In genomic region chrX:106187737-106188136, GRCm38 (mm10) we compare ENCODE assay signal across 8 mouse cellular contexts. TPM values are rescaled to one million over a fixed set of nuclear protein-coding genes. Genes with fewer than 3 reads are reported as not detected.
DNase-seq lines count a peak whose midpoint lies in the region; ATAC-seq and TF ChIP-seq lines count a peak whose summit lies in the region.

No protein-coding gene starts in this region.

- TF ChIP-seq EP300 in heart, postnatal 0 days (IDR thresholded peaks at IDR 0.05; ENCODE audit: low read depth): no peak

- TF ChIP-seq CTCF in heart, postnatal 0 days (IDR thresholded peaks at IDR 0.05; ENCODE audit: low read depth): no peak

- peak; percentile 40 for DNase-seq in embryo, embryonic 10 days (ENCODE audit: low spot score)
- no peak for DNase-seq in embryo, embryonic 9.5 days (ENCODE audit: extremely low spot score)
- DNase-seq in adipocyte (ENCODE audit: low spot score): peak; percentile 8
- peak; percentile 16 for DNase-seq in embryonic facial prominence, embryonic 11.5 days (ENCODE audit: low spot score)
- DNase-seq in heart, postnatal 0 days (ENCODE audit: low spot score): peak; percentile 9
- peak; percentile 12 to 50 for DNase-seq in kidney, postnatal 4 days

- no peak for ATAC-seq in embryonic facial prominence, embryonic 11.5 days (replicated peaks; ENCODE audit: insufficient number of reproducible peaks, low FRiP score, low TSS enrichment, low read depth)
- no peak for ATAC-seq in heart, postnatal 0 days (ENCODE audit: insufficient read depth, low read depth)
- peak; percentile 56 for ATAC-seq in megakaryocyte-erythroid progenitor cell, adult 5-6 weeks (replicated peaks; ENCODE audit: low FRiP score, low TSS enrichment, poor library complexity, severe bottlenecking)
- ATAC-seq in stomach, embryonic 16.5 days (ENCODE audit: insufficient read depth, low FRiP score): no peak

- H3K4me2 ChIP-seq in embryonic facial prominence, embryonic 11.5 days (ENCODE audit: low read depth, low read length): peak overlapping the region; percentile 61
- peak overlapping the region; percentile 72 for H3K4me2 ChIP-seq in heart, postnatal 0 days (ENCODE audit: low read depth, low read length)
- H3K4me2 ChIP-seq in stomach, embryonic 16.5 days (ENCODE audit: low read depth, low read length): peak overlapping the region; percentile 64

- H3K4me3 ChIP-seq in embryonic facial prominence, embryonic 11.5 days (ENCODE audit: low read depth, low read length): peak overlapping the region; percentile 50
- H3K4me3 ChIP-seq in heart, postnatal 0 days (ENCODE audit: low read depth, low read length): peak overlapping the region; percentile 64
- H3K4me3 ChIP-seq in stomach, embryonic 16.5 days (replicated peaks; ENCODE audit: low read length): peak overlapping the region; percentile 66

- no peaks in the 10 kb centered on the region for H3K4me1 ChIP-seq in embryonic facial prominence, embryonic 11.5 days (ENCODE audit: control insufficient read depth, insufficient read depth, low read length)
- no peaks in the 10 kb centered on the region; the same call in 1 of the 2 replicates for H3K4me1 ChIP-seq in heart, postnatal 0 days (ENCODE audit: control insufficient read depth, insufficient read depth)
- peaks cover 16% of the 10 kb centered on the region; the same call in 1 of the 2 replicates for H3K4me1 ChIP-seq in stomach, embryonic 16.5 days (ENCODE audit: control insufficient read depth, insufficient read depth, low read length)

- WGBS in embryonic facial prominence, embryonic 11.5 days: 18% methylated on average over 12 of the region's 12 CpGs
- 14% methylated on average over 12 of the region's 12 CpGs for WGBS in heart, postnatal 0 days
- WGBS in stomach, embryonic 16.5 days: 16% methylated on average over 12 of the region's 12 CpGs

- H3K27ac ChIP-seq in embryonic facial prominence, embryonic 11.5 days (replicated peaks; ENCODE audit: low read depth, low read length): no peak overlapping the region
- H3K27ac ChIP-seq in heart, postnatal 0 days (ENCODE audit: low read depth): peak overlapping the region; percentile 78
- peak overlapping the region; percentile 78 for H3K27ac ChIP-seq in stomach, embryonic 16.5 days (ENCODE audit: low read length)

- no peaks in the 10 kb centered on the region for H3K36me3 ChIP-seq in embryonic facial prominence, embryonic 11.5 days (replicated peaks; ENCODE audit: control insufficient read depth, insufficient read depth, low read depth, low read length)
- no peaks in the 10 kb centered on the region for H3K36me3 ChIP-seq in heart, postnatal 0 days (replicated peaks; ENCODE audit: control insufficient read depth, insufficient read depth, low read length)
- no peaks in the 10 kb centered on the region for H3K36me3 ChIP-seq in stomach, embryonic 16.5 days (ENCODE audit: control insufficient read depth, insufficient read depth, low read length)

- no peaks in the 10 kb centered on the region for H3K9me3 ChIP-seq in embryonic facial prominence, embryonic 11.5 days (replicated peaks; ENCODE audit: control insufficient read depth, low read length)
- no peaks in the 10 kb centered on the region for H3K9me3 ChIP-seq in heart, postnatal 0 days (replicated peaks; ENCODE audit: control insufficient read depth, low read length)
- no peaks in the 10 kb centered on the region for H3K9me3 ChIP-seq in stomach, embryonic 16.5 days (replicated peaks; ENCODE audit: control insufficient read depth, low read length)

- H3K27me3 ChIP-seq in embryonic facial prominence, embryonic 11.5 days (ENCODE audit: control insufficient read depth, insufficient read depth, low read length): no peaks in the 10 kb centered on the region
- no peaks in the 10 kb centered on the region for H3K27me3 ChIP-seq in heart, postnatal 0 days (ENCODE audit: control insufficient read depth, insufficient read depth, low read length)
- H3K27me3 ChIP-seq in stomach, embryonic 16.5 days (ENCODE audit: control insufficient read depth, insufficient read depth, low read length): no peaks in the 10 kb centered on the region

- peak overlapping the region; percentile 65 for H3K9ac ChIP-seq in embryonic facial prominence, embryonic 11.5 days (replicated peaks; ENCODE audit: low read length)
- peak overlapping the region; percentile 65; the same call in 1 of the 2 replicates for H3K9ac ChIP-seq in heart, postnatal 0 days (replicated peaks; ENCODE audit: low read depth, low read length)
- peak overlapping the region; percentile 76 for H3K9ac ChIP-seq in stomach, embryonic 16.5 days (ENCODE audit: low read length)

RNA-seq across cellular contexts. Expression of gene Pgk1, which starts 0.8 kb away (rescaled TPM):
- polyA plus RNA-seq in embryonic facial prominence, embryonic 11.5 days (2014; fragmentation: Nextera tagmentation; extraction: Ambion mirVana): 438 and 455 TPM in 2 replicates
- total RNA-seq in heart, postnatal 0 days (2014; rRNA removed; ENCODE audit: low replicate concordance): 801 and 911 TPM in 2 replicates
- polyA plus RNA-seq in heart, postnatal 0 days (2015; fragmentation: Nextera tagmentation; extraction: Ambion mirVana): 452 and 485 TPM in 2 replicates
- total RNA-seq in megakaryocyte-erythroid progenitor cell, adult 5-6 weeks (2014; fragmentation: Nextera tagmentation): 145 and 149 TPM in 2 replicates
- total RNA-seq in megakaryocyte-erythroid progenitor cell, adult 5-6 weeks (2017): 164 and 169 TPM in 2 replicates
- 302 and 332 TPM in 2 replicates for polyA plus RNA-seq in stomach, embryonic 16.5 days (2015; fragmentation: Nextera tagmentation; extraction: Ambion mirVana)

RNA-seq across cellular contexts. Expression of gene Taf9b, which starts 33.2 kb away (rescaled TPM):
- polyA plus RNA-seq in embryonic facial prominence, embryonic 11.5 days (2014; fragmentation: Nextera tagmentation; extraction: Ambion mirVana): 11.6 and 13.3 TPM in 2 replicates
- total RNA-seq in heart, postnatal 0 days (2014; rRNA removed; ENCODE audit: low replicate concordance): 18.6 and 21.3 TPM in 2 replicates
- polyA plus RNA-seq in heart, postnatal 0 days (2015; fragmentation: Nextera tagmentation; extraction: Ambion mirVana): 19.6 and 22.1 TPM in 2 replicates
- total RNA-seq in megakaryocyte-erythroid progenitor cell, adult 5-6 weeks (2014; fragmentation: Nextera tagmentation): 13.4 and 13.8 TPM in 2 replicates
- total RNA-seq in megakaryocyte-erythroid progenitor cell, adult 5-6 weeks (2017): 9.7 and 13.6 TPM in 2 replicates
- 11.5 and 12.7 TPM in 2 replicates for polyA plus RNA-seq in stomach, embryonic 16.5 days (2015; fragmentation: Nextera tagmentation; extraction: Ambion mirVana)

RNA-seq across cellular contexts. Expression of gene Tlr13, which starts 44.7 kb away (rescaled TPM):
- polyA plus RNA-seq in embryonic facial prominence, embryonic 11.5 days (2014; fragmentation: Nextera tagmentation; extraction: Ambion mirVana): 0.36 and 0.38 TPM in 2 replicates
- total RNA-seq in heart, postnatal 0 days (2014; rRNA removed; ENCODE audit: low replicate concordance): 1.0 and 1.1 TPM in 2 replicates
- 0.40 and 0.43 TPM in 2 replicates for polyA plus RNA-seq in heart, postnatal 0 days (2015; fragmentation: Nextera tagmentation; extraction: Ambion mirVana)
- total RNA-seq in megakaryocyte-erythroid progenitor cell, adult 5-6 weeks (2014; fragmentation: Nextera tagmentation): not detected in 2 replicates
- 0.50 and 0.99 TPM in 2 replicates for total RNA-seq in megakaryocyte-erythroid progenitor cell, adult 5-6 weeks (2017)
- polyA plus RNA-seq in stomach, embryonic 16.5 days (2015; fragmentation: Nextera tagmentation; extraction: Ambion mirVana): 1.4 TPM in 2 replicates
